Mouse (Mus musculus) Muller cell, postnatal 12 days (primary cell): Measurements from ENCODE around the gene Cbfa2t3.
"Not testable (repeated sequence)": the region's sequence is repeated elsewhere in the genome, so short reads cannot be mapped to it uniquely, and the experiment has no call there.

Experiments
- DNase-seq: peaks from one replicate; pipeline ENCODE4 v3.0.0-alpha.2; 2015; ENCODE audit errors: inconsistent ontology term

Gene Cbfa2t3

GRCm38 (mm10) chr8:122639521-122640248 is 59.2 kb downstream of the Cbfa2t3 start:
- peak; percentile 13 for DNase-seq

- no peak for DNase-seq
These were observed 60.3 kb downstream of the Cbfa2t3 start for GRCm38 (mm10) chr8:122638601-122639000.

- DNase-seq, result no peak
These were observed 61.7 kb downstream of the Cbfa2t3 start for GRCm38 (mm10) chr8:122637230-122637629.

GRCm38 (mm10) chr8:122636803-122637175 is 62.1 kb downstream of the Cbfa2t3 start:
- DNase-seq, result no peak

- no peak for DNase-seq
These were observed 62.8 kb downstream of the Cbfa2t3 start for GRCm38 (mm10) chr8:122635878-122636802.

GRCm38 (mm10) chr8:122633205-122633604 is 65.7 kb downstream of the Cbfa2t3 start:
- no peak for DNase-seq

- DNase-seq, result not testable (repeated sequence)
These were observed 66.8 kb downstream of the Cbfa2t3 start for GRCm38 (mm10) chr8:122632134-122632533.

- peak; percentile 7 for DNase-seq
These were observed 68.2 kb downstream of the Cbfa2t3 start for GRCm38 (mm10) chr8:122630696-122631095.

- DNase-seq, result no peak
These were observed 69.5 kb downstream of the Cbfa2t3 start for GRCm38 (mm10) chr8:122629388-122629787.

GRCm38 (mm10) chr8:122626896-122627295 is 72.0 kb downstream of the Cbfa2t3 start:
- DNase-seq, result no peak

- no peak for DNase-seq
These were observed 73.1 kb downstream of the Cbfa2t3 start for GRCm38 (mm10) chr8:122625811-122626210.

- no peak for DNase-seq
These were observed 74.3 kb downstream of the Cbfa2t3 start for GRCm38 (mm10) chr8:122624653-122625052.

- DNase-seq, result no peak
These were observed 74.9 kb downstream of the Cbfa2t3 start for GRCm38 (mm10) chr8:122623844-122624642.

- DNase-seq, result no peak
These were observed 76.2 kb downstream of the Cbfa2t3 start, which contains the start of gene Pabpn1l for GRCm38 (mm10) chr8:122622727-122623126. Gene Pabpn1l, minus strand, starts transcription at chr8:122622739.

GRCm38 (mm10) chr8:122620446-122620845 is 78.5 kb downstream of the Cbfa2t3 start:
- no peak for DNase-seq

GRCm38 (mm10) chr8:122618660-122619378 is 80.1 kb downstream of the Cbfa2t3 start:
- no peak for DNase-seq

GRCm38 (mm10) chr8:122617947-122618546 is 80.9 kb downstream of the Cbfa2t3 start:
- DNase-seq, result peak; percentile 59

GRCm38 (mm10) chr8:122616181-122616905 is 82.6 kb downstream of the Cbfa2t3 start:
- no peak for DNase-seq

GRCm38 (mm10) chr8:122611295-122612133 is 87.4 kb downstream of the Cbfa2t3 start, which contains the start of the genes Galns and Trappc2l:
Gene Galns, minus strand, starts transcription at chr8:122611463.
Gene Trappc2l, plus strand, starts transcription at chr8:122611640.
- DNase-seq, result peak; percentile 99
